Mouse (Mus musculus): ENCODE measurements around the gene Rab43.

Rab43 gene

DNA sequence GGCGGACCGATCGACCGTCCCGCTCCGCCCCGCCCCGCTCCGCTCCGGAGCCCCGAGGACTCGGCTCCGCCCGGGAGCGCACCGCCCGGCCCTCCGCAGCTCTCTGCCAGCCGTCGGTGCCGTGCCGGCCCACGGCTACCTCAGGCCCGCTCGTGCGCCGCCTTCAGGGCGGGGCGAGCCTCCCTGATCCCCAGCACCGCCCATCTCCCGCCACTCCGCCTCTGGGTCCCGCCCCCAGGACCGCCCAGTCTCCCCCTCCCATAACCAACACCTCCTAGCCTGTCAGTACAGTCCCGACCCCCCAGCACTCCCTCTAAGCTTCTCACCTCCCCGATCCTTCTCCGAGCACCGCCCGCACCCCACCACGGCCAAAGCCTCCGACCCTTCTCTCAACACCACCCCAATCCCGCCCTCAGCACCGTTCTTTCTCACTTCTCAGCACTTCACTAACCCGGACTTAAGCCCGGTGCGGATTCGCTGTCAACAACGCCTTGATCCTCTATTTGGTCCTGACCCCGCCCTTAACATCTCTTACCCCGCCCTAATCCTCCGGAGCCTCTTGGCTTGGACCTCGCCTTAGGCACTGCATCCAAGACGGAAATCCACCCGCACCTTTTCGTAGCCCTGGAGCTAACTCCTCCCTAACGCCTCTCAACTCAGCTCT lies at the start of gene Rab43:
Gene Rab43 (minus strand): TSS at position 490 of the 664 bp plus-strand sequence.
- peak; percentile 70 for DNase-seq (ENCODE audit: low spot score)

DNA sequence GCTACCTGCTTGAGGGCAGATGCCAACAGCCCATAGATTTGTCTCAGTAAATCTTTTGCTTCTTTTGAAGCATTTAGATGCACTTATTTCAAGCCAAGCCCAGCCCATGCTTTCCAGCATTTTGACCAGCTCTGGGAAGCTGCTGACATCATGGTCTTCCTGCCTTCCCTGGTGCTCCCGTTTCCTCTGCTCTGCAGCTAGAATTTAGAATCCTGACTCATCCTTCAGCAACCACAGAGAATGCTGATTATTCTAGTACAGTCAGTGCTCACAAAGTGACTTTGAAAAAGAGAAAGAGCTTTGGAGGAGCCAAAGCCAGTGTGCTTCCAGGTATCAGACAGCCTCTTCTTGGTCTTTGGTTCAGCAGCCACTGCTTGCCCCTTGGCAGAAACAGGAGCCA lies 45.1 kb upstream of the Rab43 start:
- no peak for DNase-seq (ENCODE audit: low spot score)

- DNase-seq (ENCODE audit: low spot score): no peak
These were observed 41.5 kb upstream of the Rab43 start for GRCm38 (mm10) chr6:87853446-87853845.

DNA sequence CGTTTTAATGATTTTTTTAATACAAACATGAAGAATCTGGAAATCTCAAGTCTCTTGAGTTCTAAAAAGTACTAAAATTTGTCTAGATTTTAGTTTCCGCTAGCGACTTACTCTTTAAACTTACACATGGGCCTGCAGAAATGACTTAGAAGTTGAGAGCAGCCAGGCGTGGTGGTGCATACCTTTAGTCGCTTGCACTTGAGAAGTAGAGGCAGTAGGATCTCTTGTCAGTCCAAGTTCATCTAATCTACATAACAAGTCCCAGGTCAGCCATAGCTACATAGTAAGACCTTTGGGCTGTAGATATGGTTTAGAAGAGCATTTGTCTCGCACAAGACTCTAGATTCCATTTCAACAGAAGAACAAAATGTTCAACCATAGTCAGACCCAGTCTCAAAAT lies 39.9 kb upstream of the Rab43 start:
- no peak for DNase-seq (ENCODE audit: low spot score)

DNA sequence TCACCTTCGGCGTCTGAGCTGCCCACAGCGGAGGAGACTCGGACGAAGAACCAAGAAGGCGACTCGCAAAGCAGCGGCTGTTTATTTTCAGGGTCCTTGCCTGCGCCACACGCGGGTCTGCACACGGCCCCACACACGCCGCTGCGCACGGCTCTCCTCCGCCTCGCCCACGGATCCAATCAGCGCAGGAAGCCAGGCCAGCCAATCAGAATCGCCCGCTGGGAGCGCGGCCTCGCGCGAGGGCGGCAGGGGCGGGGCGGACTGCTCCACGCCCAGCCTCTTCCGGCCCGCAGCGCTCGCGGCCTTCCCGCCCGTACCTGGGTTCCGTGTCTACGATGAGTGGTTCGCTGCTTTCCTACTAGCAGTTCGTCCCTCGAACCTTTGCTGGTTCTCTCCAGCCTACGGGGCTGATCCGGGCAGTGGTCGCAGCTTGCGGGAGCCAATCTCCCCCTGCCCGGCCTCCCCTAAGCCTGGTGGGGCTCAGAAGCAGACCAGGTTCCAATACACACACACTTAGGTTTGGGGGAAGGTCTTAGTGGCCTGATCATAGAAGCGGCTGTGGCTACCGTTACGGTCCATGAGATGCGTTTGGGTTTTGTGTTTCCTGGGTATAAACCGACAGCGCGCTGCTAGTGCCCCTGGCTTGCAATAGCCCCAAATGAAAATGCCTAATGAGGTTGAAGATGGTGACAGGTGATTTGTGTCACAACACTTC lies 39.1 kb upstream of the Rab43 start, which contains the start of gene Cnbp:
Gene Cnbp (minus strand): TSS at position 207 of the 715 bp plus-strand sequence.
- DNase-seq (ENCODE audit: low spot score): peak; percentile 87

GRCm38 (mm10) chr6:87850155-87850899 lies 38.4 kb upstream of the Rab43 start:
- DNase-seq (ENCODE audit: low spot score): no peak

GRCm38 (mm10) chr6:87849780-87850154 lies 37.8 kb upstream of the Rab43 start:
- no peak for DNase-seq (ENCODE audit: low spot score)

GRCm38 (mm10) chr6:87846813-87847212 lies 34.8 kb upstream of the Rab43 start:
- DNase-seq (ENCODE audit: low spot score): no peak

- no peak for DNase-seq (ENCODE audit: low spot score)
These were observed 33.2 kb upstream of the Rab43 start for GRCm38 (mm10) chr6:87845031-87845695.

DNA sequence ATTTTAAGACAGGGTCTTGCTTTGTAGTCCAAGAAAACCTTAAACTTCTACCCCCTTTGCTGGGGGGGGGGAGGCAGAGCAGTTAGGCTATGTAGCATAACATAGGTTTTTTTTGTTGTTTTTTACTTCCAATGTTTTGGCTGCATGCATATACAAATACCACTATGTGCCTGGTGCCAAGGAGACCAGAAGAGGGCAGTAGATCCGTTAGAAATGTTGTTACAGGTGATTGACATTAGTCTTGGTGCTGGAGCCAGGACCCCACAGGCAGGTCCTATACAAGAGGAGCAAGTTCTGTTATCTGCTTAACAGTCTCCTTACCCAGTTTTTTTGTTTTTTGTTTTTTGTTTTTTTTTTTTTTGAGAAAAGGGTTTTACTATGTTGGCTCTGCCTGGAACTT lies 30.3 kb upstream of the Rab43 start:
- no peak for DNase-seq (ENCODE audit: low spot score)

GRCm38 (mm10) chr6:87841635-87842034 lies 29.7 kb upstream of the Rab43 start:
- no peak for DNase-seq (ENCODE audit: low spot score)

DNA sequence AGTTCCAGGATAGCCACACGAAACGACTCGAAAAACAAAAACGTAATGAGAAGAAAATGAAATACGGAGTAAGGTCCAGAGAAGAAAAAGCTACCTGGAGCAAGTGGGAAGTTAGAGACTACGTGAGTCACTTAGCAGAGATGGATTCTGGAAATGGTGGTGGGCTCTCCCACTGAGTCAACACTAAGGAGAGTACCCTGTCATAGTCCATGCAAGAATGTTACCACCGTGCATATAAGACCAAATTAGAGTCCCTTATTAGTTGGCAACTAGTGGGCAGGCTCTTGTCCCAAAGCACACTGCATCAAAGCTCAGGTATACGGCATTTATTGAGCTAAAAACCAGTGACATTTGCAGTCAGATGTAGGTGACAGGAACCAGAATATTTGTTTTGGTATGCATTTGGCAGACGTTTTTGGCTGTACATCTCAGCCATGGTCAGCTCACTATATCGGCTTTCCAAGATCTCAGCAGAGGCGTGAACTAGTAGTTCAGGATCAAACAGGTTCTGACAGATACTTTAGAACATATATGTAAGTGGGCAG lies 27.9 kb upstream of the Rab43 start:
- DNase-seq (ENCODE audit: low spot score): no peak

DNA sequence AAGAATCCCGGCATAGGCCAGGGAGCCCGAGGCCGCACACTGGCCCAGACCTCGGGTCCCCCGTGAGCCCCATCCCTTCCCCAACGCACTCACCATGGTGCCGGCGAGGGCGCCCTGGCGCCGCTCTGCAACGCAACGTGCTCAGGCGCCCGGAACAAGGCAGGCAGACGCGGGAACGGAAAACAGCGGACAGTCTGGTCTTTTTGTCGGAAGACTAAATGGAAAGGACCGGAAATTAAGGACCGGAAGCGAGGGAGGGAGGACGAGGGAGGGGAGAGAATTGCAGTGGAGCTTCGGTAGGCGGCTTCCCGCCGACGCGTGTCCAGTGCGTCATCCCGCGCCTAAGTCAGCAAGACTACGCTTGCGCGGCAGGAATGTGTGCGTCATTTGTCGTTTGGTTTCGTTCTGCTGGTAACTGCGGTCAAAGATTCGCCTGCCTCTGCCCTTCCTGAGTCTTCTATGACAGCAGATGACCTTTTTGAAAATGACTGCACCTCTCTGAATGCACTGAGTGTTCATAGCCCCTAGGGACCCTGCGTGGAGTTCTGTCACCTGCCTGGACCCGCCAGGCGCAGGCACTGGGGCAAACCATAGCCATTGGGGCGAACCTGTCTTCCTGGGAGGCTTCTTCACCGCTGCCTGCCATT lies 26.7 kb upstream of the Rab43 start, which contains the start of gene Isy1:
Gene Isy1 (minus strand): TSS at position 248 of the 647 bp plus-strand sequence.
- DNase-seq (ENCODE audit: low spot score): peak; percentile 72

DNA sequence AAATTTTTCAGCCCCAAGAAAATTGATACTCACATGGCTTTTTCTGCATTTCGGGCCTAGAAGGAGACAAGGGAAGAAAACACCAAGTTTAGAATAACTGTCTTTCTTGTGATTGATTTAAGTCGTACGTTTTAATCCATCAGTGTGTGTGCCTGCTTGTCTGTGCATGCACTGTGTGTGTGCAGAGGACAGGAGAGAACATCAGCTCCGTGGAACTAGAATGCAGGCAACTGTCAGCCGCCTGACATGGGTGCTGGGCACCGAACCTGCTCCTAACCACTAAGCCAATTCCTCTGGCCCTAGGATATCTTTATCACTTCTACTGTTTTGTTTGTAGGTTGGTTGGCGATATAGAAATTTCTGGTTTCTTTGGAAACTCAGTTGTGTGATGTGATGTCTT lies 23.7 kb upstream of the Rab43 start, which contains the start of gene Gm45140:
Gene Gm45140 (minus strand): TSS at position 101 of the 400 bp plus-strand sequence.
- no peak for DNase-seq (ENCODE audit: low spot score)

DNA sequence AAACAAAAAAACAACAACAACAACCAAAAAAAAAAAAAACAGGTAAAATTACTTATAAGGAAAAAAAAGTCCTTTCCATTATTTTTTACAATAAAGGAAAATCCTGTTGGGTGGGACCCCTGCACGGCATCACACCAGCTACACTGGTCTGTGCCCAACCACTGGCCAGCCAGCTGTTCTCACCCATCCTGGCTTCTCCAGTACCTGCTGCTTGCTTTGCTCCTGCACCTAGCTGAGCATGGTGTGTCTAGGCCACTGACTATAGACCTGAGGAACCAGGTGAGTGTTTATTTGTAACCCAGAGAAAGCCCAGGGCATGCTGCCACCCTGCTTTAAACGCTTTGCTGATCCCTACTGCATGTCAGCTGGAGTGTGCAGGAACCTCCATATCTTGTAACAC lies 8.4 kb upstream of the Rab43 start:
- DNase-seq (ENCODE audit: low spot score): no peak

GRCm38 (mm10) chr6:87814486-87814885 lies 2.5 kb upstream of the Rab43 start:
- DNase-seq (ENCODE audit: low spot score): no peak

- DNase-seq (ENCODE audit: low spot score): no peak
These were observed 692 bp upstream of the Rab43 start for GRCm38 (mm10) chr6:87812656-87813055.

- DNase-seq (ENCODE audit: low spot score): no peak
These were observed 973 bp downstream of the Rab43 start for GRCm38 (mm10) chr6:87810713-87811669.

- DNase-seq (ENCODE audit: low spot score): no peak
These were observed 1.7 kb downstream of the Rab43 start for GRCm38 (mm10) chr6:87810311-87810710.

GRCm38 (mm10) chr6:87809651-87810161 lies 2.3 kb downstream of the Rab43 start:
- no peak for DNase-seq (ENCODE audit: low spot score)
